Mouse (Mus musculus) intestine, postnatal 0 days (tissue): ENCODE measurements around the gene Hnrnpc. TPM values are rescaled to one million over a fixed set of nuclear protein-coding genes. Genes with fewer than 3 reads are reported as not detected.
A peak's percentile ranks its signal among the peaks of the same experiment; 100 is the strongest.

Experiments used
- ATAC-seq: fragments of 200-750 bp; cut with Nextera tagmentation; 2 replicates; pipeline ENCODE4 v1.8.0; 2017; ENCODE audit warnings: mild to moderate bottlenecking, moderate TSS enrichment, moderate library complexity
- H3K27ac ChIP-seq: fragments of 300-500 bp; sonication (generic); 2 replicates; pipeline ENCODE4 v1.5.1; 2014; ENCODE audit warnings: mild to moderate bottlenecking, low read depth, low read length, moderate library complexity
- H3K27me3 ChIP-seq: fragments of 300-500 bp; sonication (generic); replicated peaks from 2 replicates; pipeline ENCODE4 v1.6.1; 2014; ENCODE audit warnings: low read length, mixed read lengths; ENCODE audit not compliant: control insufficient read depth, insufficient read depth
- H3K36me3 ChIP-seq: fragments of 300-500 bp; sonication (generic); 2 replicates; pipeline ENCODE4 v1.6.1; 2014; ENCODE audit warnings: mild to moderate bottlenecking, moderate library complexity; ENCODE audit not compliant: control insufficient read depth, insufficient read depth
- H3K4me1 ChIP-seq: fragments of 300-500 bp; sonication (generic); replicated peaks from 2 replicates; pipeline ENCODE4 v1.6.1; 2014; ENCODE audit warnings: antibody characterized with exemption, low read length, mixed read lengths; ENCODE audit not compliant: control insufficient read depth, insufficient read depth
- H3K4me2 ChIP-seq: fragments of 300-500 bp; sonication (generic); replicated peaks from 2 replicates; pipeline ENCODE4 v1.6.1; 2014; ENCODE audit warnings: low read depth, mild to moderate bottlenecking, moderate library complexity
- H3K4me3 ChIP-seq: fragments of 300-500 bp; sonication (generic); 2 replicates; pipeline ENCODE4 v1.5.1; 2014; ENCODE audit warnings: low read depth, low read length
- H3K9ac ChIP-seq: fragments of 300-500 bp; sonication (generic); 2 replicates; pipeline ENCODE4 v1.6.1; 2014; ENCODE audit warnings: mild to moderate bottlenecking, low read depth, low read length
- H3K9me3 ChIP-seq: fragments of 300-500 bp; sonication (generic); 2 replicates; pipeline ENCODE4 v1.6.1; 2016; ENCODE audit warnings: mixed run types; ENCODE audit not compliant: control insufficient read depth
- CTCF ChIP-seq: sonication (generic); IDR thresholded peaks from 2 replicates; pipeline ENCODE4 v1.5.1; 2016; ENCODE audit warnings: low read depth, mild to moderate bottlenecking, control low read depth, antibody characterized with exemption, moderate library complexity
- WGBS: fragments of 180-500 bp; shearing (Covaris S2); extraction: QIAGEN DNeasy Blood & Tissue Kit; methylation state at CpG from one replicate; pipeline ENCODE4 v1.1.7; 2014; 5-methylcytosine and 5-hydroxymethylcytosine counted together
- polyA plus RNA-seq: library from polyadenylated mRNA; unstranded; fragments of >200 nt; fragmentation: Nextera tagmentation; extraction: Ambion mirVana; gene quantifications from 2 replicates; pipeline ENCODE4 v1.2.1, GENCODE M21; 2015

The Hnrnpc gene
- polyA plus RNA-seq, result 153 and 163 TPM in 2 replicates

DNA sequence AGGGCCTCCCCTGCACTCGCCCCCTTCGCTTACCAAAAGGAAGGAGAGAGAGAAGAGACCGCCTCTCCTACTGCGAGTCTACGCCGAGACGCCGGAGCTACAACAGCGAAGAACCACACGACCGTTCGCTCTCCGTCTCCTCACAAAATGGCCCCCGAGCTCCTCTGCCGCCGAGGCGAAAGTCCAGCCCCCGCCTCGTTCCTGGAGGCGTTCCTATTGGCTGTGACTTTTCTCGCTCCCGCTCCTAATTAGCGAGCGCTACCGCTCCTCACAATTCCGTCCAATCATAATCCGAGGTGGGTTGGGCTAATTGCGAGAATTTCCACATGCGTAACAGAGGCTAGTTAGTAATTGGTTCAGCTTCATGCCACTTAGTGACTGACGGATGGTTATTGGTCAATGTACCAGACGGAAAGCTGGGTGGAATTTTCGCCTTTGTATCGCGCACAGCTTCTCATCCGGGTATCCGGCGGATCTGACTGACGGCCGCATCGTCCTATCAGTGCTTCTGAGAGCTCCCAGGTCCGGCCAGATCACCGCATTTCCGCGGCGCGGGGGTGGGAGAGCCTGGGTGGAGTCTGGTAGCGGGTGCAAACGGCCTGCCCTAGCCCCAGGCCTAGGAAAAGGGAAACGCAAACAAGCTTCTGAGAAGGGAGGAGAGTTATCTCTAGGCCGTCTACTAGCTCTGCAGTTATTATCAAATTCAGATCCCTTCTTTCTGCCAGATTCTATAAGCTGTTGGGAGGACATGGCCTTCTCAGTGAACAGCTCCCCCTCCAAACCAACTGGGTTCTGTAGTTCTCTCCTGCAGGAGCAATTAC, at the start of gene Hnrnpc:
Gene Hnrnpc (minus strand): TSS at position 173 of the 821 bp plus-strand sequence.
- Histone ChIP-seq H3K4me1 (peaks cover 13% of the 10 kb centered on the region; the same call in 1 of the 2 replicates), H3K27ac (peak within 1 kb of the TSS; percentile 93), H3K9ac (peak within 1 kb of the TSS; percentile 82), H3K36me3 (0 out of 2 replicates have a peak, but pooled peaks cover 3% of the 10 kb centered on the region), H3K27me3 (no peaks in the 10 kb centered on the region), H3K9me3 (no peaks in the 10 kb centered on the region), H3K4me2 (peak within 1 kb of the TSS; percentile 63), H3K4me3 (peak within 1 kb of the TSS; percentile 93)
- under 1% methylated on average over 50 of the region's 50 CpGs for WGBS
- no peak for TF ChIP-seq CTCF
- ATAC-seq, result peak; percentile 97

DNA sequence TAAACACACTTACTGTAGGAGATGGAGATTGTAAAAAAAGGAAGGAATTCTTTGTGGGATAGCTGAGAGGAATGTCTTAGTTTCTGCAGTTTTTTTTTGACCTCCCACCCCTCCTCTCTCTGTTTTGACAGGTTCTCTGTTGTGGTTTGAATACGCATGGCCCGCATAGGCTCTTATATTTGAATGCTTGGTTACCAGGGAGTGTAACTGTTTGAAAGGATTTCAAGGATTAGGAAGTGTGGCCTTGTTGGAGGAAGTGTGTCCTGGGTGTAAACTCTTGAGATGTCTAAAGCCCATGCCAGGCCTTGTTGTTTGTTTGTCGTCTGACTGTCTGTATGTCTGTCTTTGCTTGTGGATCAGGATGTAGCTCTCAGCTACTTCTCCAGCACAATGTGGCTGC, 48.8 kb upstream of the Hnrnpc start:
- no peak for TF ChIP-seq CTCF
- H3K9ac ChIP-seq, result no peak overlapping the region
- WGBS, result 58% methylated on average over 3 of the region's 3 CpGs
- H3K4me1 ChIP-seq, result no peaks in the 10 kb centered on the region
- H3K9me3 ChIP-seq, result no peaks in the 10 kb centered on the region
- H3K27me3 ChIP-seq, result no peaks in the 10 kb centered on the region
- H3K4me2 ChIP-seq, result no peak overlapping the region
- no peak overlapping the region for H3K27ac ChIP-seq
- ATAC-seq, result no peak
- no peaks in the 10 kb centered on the region for H3K36me3 ChIP-seq
- no peak overlapping the region for H3K4me3 ChIP-seq

DNA sequence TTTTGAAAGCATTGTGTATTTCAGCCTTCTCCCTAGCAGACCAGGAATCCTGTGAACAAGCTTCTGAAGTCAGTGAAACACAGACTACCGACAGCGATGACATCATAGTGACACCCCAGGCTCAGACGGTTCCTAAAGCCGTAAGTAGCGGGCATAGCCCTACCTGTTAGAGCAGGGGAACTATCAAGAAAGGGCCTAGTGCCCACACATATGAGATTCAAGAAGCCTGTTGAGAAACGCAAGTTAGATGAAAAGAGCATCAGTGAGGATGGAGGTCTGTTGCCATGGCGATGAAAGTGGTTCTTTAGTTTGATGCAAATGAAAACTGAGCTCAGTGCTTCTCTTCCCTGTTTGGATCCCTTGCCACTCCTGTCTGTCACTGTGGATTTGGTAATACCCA, 48.4 kb upstream of the Hnrnpc start:
- TF ChIP-seq CTCF, result no peak
- no peak overlapping the region for H3K27ac ChIP-seq

DNA sequence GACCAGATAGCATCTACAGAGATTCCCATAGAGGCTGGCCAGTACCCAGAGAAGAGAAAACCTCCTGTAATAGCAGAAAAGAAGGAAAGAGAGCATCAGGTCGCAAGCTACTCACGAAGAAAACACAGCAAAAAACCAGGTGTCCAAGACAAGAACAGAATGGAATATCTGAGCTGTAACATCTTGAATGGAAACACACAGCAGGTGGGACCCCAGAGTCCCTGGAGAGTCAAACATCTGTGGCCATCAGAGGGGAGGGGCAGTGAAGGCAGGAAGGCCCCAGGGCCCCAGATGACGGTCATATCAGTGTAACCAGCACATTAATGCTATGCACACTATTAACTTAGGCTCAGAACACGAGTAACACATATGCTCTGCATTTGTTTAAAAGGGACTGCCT, 46.1 kb upstream of the Hnrnpc start:
- H3K9ac ChIP-seq, result no peak overlapping the region
- WGBS, result 66% methylated on average over 4 of the region's 4 CpGs
- H3K27me3 ChIP-seq, result no peaks in the 10 kb centered on the region
- TF ChIP-seq CTCF, result no peak
- H3K4me1 ChIP-seq, result no peaks in the 10 kb centered on the region
- no peak overlapping the region for H3K4me3 ChIP-seq
- H3K9me3 ChIP-seq, result no peaks in the 10 kb centered on the region
- H3K36me3 ChIP-seq, result no peaks in the 10 kb centered on the region
- no peak overlapping the region for H3K27ac ChIP-seq
- no peak for ATAC-seq
- no peak overlapping the region for H3K4me2 ChIP-seq

More for the DNA sequence above, 48.4 kb upstream of the Hnrnpc start:
- WGBS, result 44% methylated on average over 7 of the region's 7 CpGs
- H3K4me1 ChIP-seq, result no peaks in the 10 kb centered on the region
- no peaks in the 10 kb centered on the region for H3K36me3 ChIP-seq
- H3K4me3 ChIP-seq, result no peak overlapping the region
- no peak overlapping the region for H3K9ac ChIP-seq
- H3K4me2 ChIP-seq, result no peak overlapping the region
- no peaks in the 10 kb centered on the region for H3K9me3 ChIP-seq
- no peak for ATAC-seq
- H3K27me3 ChIP-seq, result no peaks in the 10 kb centered on the region

DNA sequence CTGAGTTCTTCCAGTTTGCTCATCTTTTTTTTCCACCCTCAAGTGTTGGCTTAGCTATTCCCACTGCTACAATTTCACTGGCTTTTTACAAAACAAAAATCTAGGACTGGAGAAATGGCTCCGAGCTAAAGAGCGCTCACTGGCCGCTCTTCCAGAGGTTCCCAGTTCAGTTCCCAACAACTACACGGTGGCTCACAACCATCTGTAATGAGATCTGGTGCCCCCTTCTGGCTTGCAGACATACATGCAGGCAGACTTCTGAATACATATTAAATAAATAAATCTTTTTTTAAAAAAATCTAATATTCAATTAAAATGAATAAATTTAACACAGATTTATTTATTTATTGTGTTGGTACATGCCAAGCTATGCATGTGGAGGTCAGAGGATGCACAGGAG, 42.7 kb upstream of the Hnrnpc start:
- Histone ChIP-seq H3K27me3 (no peaks in the 10 kb centered on the region), H3K27ac (no peak overlapping the region), H3K4me2 (no peak overlapping the region), H3K4me3 (no peak overlapping the region), H3K9me3 (no peaks in the 10 kb centered on the region), H3K9ac (no peak overlapping the region), H3K36me3 (no peaks in the 10 kb centered on the region), H3K4me1 (no peaks in the 10 kb centered on the region)
- 73% methylated on average over 4 of the region's 4 CpGs for WGBS
- TF ChIP-seq CTCF, result peak; percentile 59
- ATAC-seq, result no peak

DNA sequence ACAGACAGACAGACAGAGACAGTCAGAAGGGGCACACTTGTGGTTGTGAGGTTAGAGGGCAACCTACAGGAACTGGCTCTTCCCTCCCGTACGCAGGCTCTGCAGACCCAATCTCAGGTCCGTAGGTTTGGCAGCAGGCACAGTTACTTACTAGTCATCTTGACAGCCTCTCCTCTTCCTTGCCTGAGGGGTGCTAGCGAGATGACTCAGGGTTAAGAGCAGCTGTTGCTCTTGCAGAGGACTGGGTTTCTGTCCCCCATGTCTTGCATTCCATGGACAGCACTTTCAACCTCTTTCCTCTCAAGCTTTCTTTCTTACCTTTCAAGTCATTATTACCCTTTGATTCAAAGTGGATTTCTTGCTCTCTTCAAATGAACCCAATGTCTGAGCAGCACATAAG, 40.3 kb upstream of the Hnrnpc start:
- 67% methylated on average over 4 of the region's 4 CpGs for WGBS
- Histone ChIP-seq H3K36me3 (no peaks in the 10 kb centered on the region), H3K4me1 (no peaks in the 10 kb centered on the region), H3K4me3 (no peak overlapping the region), H3K27me3 (no peaks in the 10 kb centered on the region), H3K9me3 (no peaks in the 10 kb centered on the region), H3K4me2 (no peak overlapping the region), H3K9ac (no peak overlapping the region), H3K27ac (no peak overlapping the region)
- no peak for ATAC-seq
- no peak for TF ChIP-seq CTCF
